Mouse (Mus musculus) limb, embryonic 12.5 days (tissue): Measurements from ENCODE around the gene Fxr2. TPM values are rescaled to one million over a fixed set of nuclear protein-coding genes. Genes with fewer than 3 reads are reported as not detected.

Experiments
- ATAC-seq: fragments of 200-750 bp; cut with Nextera tagmentation; 2 replicates; pipeline ENCODE4 v1.8.0; 2017; ENCODE audit warnings: low read depth, moderate TSS enrichment; ENCODE audit not compliant: insufficient number of reproducible peaks, insufficient read depth, low FRiP score, low TSS enrichment
- H3K27ac ChIP-seq: fragments of 300-500 bp; sonication (generic); 2 replicates; pipeline ENCODE4 v1.5.1; 2016; ENCODE audit warnings: mild to moderate bottlenecking, moderate library complexity
- H3K27me3 ChIP-seq: fragments of 300-500 bp; sonication (generic); 2 replicates; pipeline ENCODE4 v1.6.1; 2016; ENCODE audit warnings: mild to moderate bottlenecking, moderate library complexity
- H3K36me3 ChIP-seq: fragments of 300-500 bp; sonication (generic); 2 replicates; pipeline ENCODE4 v1.6.1; 2016; ENCODE audit warnings: mild to moderate bottlenecking, moderate library complexity
- H3K4me1 ChIP-seq: fragments of 300-500 bp; sonication (generic); replicated peaks from 2 replicates; pipeline ENCODE4 v1.6.1; 2016
- H3K4me2 ChIP-seq: fragments of 300-500 bp; sonication (generic); 2 replicates; pipeline ENCODE4 v1.6.1; 2016; ENCODE audit warnings: mild to moderate bottlenecking, moderate library complexity
- H3K4me3 ChIP-seq: fragments of 300-500 bp; sonication (generic); replicated peaks from 2 replicates; pipeline ENCODE4 v1.5.1; 2016; ENCODE audit warnings: mild to moderate bottlenecking
- H3K9ac ChIP-seq: fragments of 300-500 bp; sonication (generic); replicated peaks from 2 replicates; pipeline ENCODE4 v1.6.1; 2016; ENCODE audit warnings: mild to moderate bottlenecking, moderate library complexity
- H3K9me3 ChIP-seq: fragments of 300-500 bp; sonication (generic); 2 replicates; pipeline ENCODE4 v1.6.1; 2016; ENCODE audit warnings: mild to moderate bottlenecking, moderate library complexity
- WGBS: fragments of 180-500 bp; shearing (Covaris S2); methylation state at CpG from one replicate; pipeline ENCODE4 v1.1.7; 2016; 5-methylcytosine and 5-hydroxymethylcytosine counted together
- polyA plus RNA-seq: library from polyadenylated mRNA; unstranded; fragments of >200 nt; fragmentation: Nextera tagmentation; extraction: Ambion mirVana; gene quantifications from 2 replicates; pipeline ENCODE4 v1.2.1, GENCODE M21; 2016

Gene Fxr2
- polyA plus RNA-seq, 1 experiment from 2014 or later, result 56.0 TPM

DNA sequence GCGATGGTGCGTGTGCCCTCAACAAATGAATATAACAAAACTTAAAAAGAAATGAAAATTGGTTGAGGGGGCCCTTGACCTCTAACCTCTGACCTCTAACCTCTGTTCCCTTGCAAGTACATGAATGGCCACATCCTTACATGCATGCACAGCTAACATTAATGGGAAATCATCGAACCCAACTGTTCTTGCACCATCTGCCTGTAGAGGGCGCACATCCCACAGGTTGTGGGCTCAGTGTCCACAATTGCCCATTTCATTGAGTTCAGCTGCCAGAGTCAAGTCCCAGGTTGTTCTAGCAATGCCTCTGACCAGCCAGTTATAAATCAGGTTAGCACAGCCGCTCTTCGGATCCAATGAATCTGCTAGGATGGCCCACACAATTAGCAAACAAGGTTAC, 4.5 kb upstream of the Fxr2 start:
- H3K9ac ChIP-seq, result no peak overlapping the region
- no peaks in the 10 kb centered on the region for H3K27me3 ChIP-seq
- H3K4me2 ChIP-seq, result no peak overlapping the region
- WGBS, result 39% methylated on average over 6 of the region's 6 CpGs
- no peak for ATAC-seq
- H3K9me3 ChIP-seq, result no peaks in the 10 kb centered on the region
- H3K4me3 ChIP-seq, result no peak overlapping the region
- H3K27ac ChIP-seq, result no peak overlapping the region
- H3K4me1 ChIP-seq, result no peaks in the 10 kb centered on the region
- H3K36me3 ChIP-seq, result 0 out of 2 replicates have a peak, but pooled peaks cover 3% of the 10 kb centered on the region

- no peak overlapping the region for H3K4me2 ChIP-seq
- H3K27me3 ChIP-seq, result no peaks in the 10 kb centered on the region
- H3K36me3 ChIP-seq, result peaks cover 2% of the 10 kb centered on the region; the same call in 1 of the 2 replicates
- H3K27ac ChIP-seq, result no peak overlapping the region
- no peaks in the 10 kb centered on the region for H3K9me3 ChIP-seq
- H3K9ac ChIP-seq, result no peak overlapping the region
- H3K4me1 ChIP-seq, result peaks cover 10% of the 10 kb centered on the region
- ATAC-seq, result no peak
- WGBS, result 70% methylated on average over 1 of the region's 1 CpGs
- no peak overlapping the region for H3K4me3 ChIP-seq
Observed at GRCm38 (mm10) chr11:69629802-69630201, 3.0 kb upstream of the Fxr2 start.

GRCm38 (mm10) chr11:69633128-69633866, 507 bp downstream of the Fxr2 start:
- Histone ChIP-seq H3K4me2 (peak overlapping the region; percentile 83), H3K27me3 (no peaks in the 10 kb centered on the region), H3K27ac (peak overlapping the region; percentile 97), H3K4me3 (peak overlapping the region; percentile 99), H3K4me1 (peaks cover 22% of the 10 kb centered on the region), H3K36me3 (peaks cover 24% of the 10 kb centered on the region), H3K9me3 (no peaks in the 10 kb centered on the region), H3K9ac (peak overlapping the region; percentile 99)
- WGBS, result under 1% methylated on average over 36 of the region's 50 CpGs
- ATAC-seq, result peak; percentile 18; the same call in 1 of the 2 replicates

DNA sequence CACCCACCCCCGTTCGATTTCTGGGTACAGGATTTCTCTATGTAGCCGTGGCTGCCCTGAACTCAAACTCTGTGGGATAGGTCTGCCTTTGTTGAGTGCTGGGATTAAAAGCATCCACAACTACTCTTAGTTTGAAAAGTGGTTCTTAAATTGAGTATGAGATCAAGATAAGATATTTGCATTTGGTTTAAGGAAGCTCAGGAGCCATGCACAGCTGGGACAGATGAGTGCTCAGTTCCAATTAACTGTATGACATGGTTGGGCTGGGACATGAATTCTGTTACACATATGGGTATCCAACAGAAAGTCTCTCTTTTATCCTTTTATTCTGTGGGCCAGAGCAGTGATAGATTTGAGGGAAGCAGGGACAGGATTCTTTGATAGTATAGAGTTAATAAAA, 2.7 kb downstream of the Fxr2 start:
- Histone ChIP-seq H3K27ac (no peak overlapping the region), H3K27me3 (no peaks in the 10 kb centered on the region), H3K4me3 (no peak overlapping the region), H3K4me2 (peak overlapping the region; percentile 83), H3K36me3 (peaks cover 41% of the 10 kb centered on the region), H3K4me1 (peaks cover 22% of the 10 kb centered on the region), H3K9ac (no peak overlapping the region), H3K9me3 (no peaks in the 10 kb centered on the region)
- no peak for ATAC-seq
- 87% methylated on average over 3 of the region's 3 CpGs for WGBS

DNA sequence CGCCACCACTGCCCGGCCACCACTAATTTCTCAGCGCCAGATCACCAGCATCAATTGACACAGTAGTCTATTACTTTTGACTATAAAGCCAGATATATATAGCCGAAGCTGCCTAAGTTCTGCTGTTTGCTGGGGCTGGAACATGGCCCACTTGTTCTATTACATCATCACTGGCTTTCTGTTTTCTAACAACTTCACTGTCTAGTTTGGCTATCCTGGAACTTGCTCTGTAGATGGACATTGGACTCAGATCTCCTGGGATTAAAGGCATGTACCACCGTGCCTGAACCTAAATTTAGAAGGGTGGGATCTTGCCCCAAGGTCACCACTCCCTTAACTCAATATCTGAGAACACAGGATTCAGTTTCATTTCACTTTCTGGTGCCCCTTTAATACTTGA, 13.1 kb downstream of the Fxr2 start:
- Histone ChIP-seq H3K4me1 (no peaks in the 10 kb centered on the region), H3K9me3 (no peaks in the 10 kb centered on the region), H3K27me3 (no peaks in the 10 kb centered on the region), H3K27ac (no peak overlapping the region), H3K9ac (no peak overlapping the region), H3K4me2 (no peak overlapping the region), H3K4me3 (no peak overlapping the region), H3K36me3 (peaks cover 99% of the 10 kb centered on the region)
- ATAC-seq, result no peak
- WGBS, result 93% methylated on average over 5 of the region's 5 CpGs

- H3K27ac ChIP-seq, result peak overlapping the region; percentile 45; the same call in 1 of the 2 replicates
- no peak for ATAC-seq
- no peak overlapping the region for H3K9ac ChIP-seq
Observed at GRCm38 (mm10) chr11:69653399-69653798, 20.6 kb downstream of the Fxr2 start.

DNA sequence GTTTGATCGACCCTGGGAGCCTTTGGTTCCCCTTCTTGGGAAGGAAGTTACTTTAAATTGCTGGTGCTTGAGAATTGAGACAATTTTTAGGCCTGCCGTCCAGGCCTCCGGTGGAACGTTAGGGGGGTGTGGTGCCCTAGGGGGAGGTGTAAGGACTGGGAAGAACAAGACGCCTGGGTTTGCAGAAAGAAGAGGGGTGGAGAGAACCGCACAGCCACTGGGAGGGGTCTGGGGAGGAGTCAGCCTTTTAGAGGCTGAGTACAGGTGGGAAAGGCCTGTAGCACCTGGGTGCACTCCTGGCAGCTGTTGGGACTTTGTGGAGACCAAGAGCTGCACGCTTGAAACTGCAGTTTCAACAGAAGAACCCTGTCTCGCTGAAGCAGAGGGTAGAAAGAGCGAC, 22.0 kb downstream of the Fxr2 start:
- peak overlapping the region; percentile 73 for H3K27ac ChIP-seq
- H3K4me1 ChIP-seq, result peaks cover 28% of the 10 kb centered on the region
- peaks cover 83% of the 10 kb centered on the region for H3K36me3 ChIP-seq
- H3K4me3 ChIP-seq, result no peak overlapping the region
- ATAC-seq, result no peak
- no peaks in the 10 kb centered on the region for H3K9me3 ChIP-seq
- H3K9ac ChIP-seq, result no peak overlapping the region
- H3K27me3 ChIP-seq, result no peaks in the 10 kb centered on the region
- H3K4me2 ChIP-seq, result no peak overlapping the region
- 32% methylated on average over 9 of the region's 9 CpGs for WGBS

More at GRCm38 (mm10) chr11:69653399-69653798, 20.6 kb downstream of the Fxr2 start:
- Histone ChIP-seq H3K4me1 (peaks cover 28% of the 10 kb centered on the region), H3K4me3 (no peak overlapping the region), H3K9me3 (no peaks in the 10 kb centered on the region), H3K4me2 (no peak overlapping the region), H3K27me3 (no peaks in the 10 kb centered on the region), H3K36me3 (peaks cover 85% of the 10 kb centered on the region)
- WGBS, result 71% methylated on average over 5 of the region's 5 CpGs

DNA sequence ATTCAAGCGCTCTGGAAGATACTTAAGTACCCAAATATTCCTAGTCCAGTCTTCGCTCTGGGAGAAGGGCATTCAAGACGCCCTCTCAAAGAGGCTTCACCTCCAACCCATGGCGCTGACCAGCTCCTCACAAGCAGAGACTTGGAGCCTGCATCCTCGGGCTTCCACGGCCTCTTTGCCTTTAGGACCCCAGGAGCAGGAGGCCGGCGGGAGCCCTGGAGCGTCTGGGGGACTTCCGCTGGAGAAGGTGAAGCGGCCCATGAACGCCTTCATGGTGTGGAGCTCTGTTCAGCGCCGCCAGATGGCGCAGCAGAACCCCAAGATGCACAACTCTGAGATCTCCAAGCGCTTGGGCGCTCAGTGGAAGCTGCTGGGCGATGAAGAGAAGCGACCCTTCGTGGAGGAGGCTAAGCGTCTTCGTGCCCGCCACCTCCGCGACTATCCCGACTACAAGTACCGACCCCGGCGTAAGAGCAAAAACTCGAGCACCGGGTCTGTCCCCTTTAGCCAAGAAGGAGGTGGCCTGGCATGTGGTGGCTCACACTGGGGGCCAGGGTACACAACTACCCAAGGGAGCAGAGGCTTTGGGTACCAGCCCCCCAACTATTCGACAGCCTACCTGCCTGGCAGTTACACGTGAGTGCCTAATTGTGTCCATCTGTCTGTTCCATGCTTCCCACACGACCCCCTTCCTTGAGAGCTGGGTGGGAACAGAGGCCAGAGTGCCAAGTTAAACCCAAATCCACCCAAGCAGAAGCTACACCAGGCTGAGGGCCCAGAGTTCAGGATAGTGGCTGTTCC, 22.7 kb downstream of the Fxr2 start, which contains the start of gene Sox15:
Gene Sox15, plus strand, starts transcription at position 51 of the 801 bp plus-strand sequence.
- Histone ChIP-seq H3K27ac (peak within 1 kb of the TSS; percentile 73), H3K4me3 (no peak within 1 kb of the TSS), H3K9ac (no peak within 1 kb of the TSS), H3K4me1 (peaks cover 28% of the 10 kb centered on the region), H3K9me3 (no peaks in the 10 kb centered on the region), H3K4me2 (peak within 1 kb of the TSS; percentile 20), H3K36me3 (peaks cover 76% of the 10 kb centered on the region), H3K27me3 (no peaks in the 10 kb centered on the region)
- 20% methylated on average over 34 of the region's 34 CpGs for WGBS
- peak; percentile 57; the same call in 1 of the 2 replicates for ATAC-seq

DNA sequence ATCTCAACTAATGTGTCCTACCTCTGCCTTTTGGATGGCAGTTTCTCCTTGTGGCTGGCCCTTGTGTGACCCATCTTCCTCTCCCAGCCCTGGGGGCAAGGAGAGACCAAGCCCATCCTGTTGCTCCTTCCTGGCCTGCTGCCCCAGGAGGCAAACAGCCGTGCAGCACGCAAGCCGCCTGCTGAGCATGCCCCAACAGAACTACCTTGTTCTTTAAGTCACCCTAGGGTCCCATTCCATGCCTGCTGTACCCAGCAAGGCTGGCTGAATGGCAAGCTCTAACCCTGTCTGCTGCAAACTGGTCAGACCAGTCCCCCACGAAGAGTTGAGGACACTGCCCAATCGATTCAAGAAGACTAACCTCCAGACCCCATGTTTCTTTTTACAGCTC, 23.3 kb downstream of the Fxr2 start:
- Histone ChIP-seq H3K27me3 (no peaks in the 10 kb centered on the region), H3K4me2 (no peak overlapping the region), H3K4me1 (peaks cover 30% of the 10 kb centered on the region), H3K36me3 (peaks cover 70% of the 10 kb centered on the region), H3K27ac (no peak overlapping the region), H3K9ac (no peak overlapping the region), H3K4me3 (no peak overlapping the region), H3K9me3 (no peaks in the 10 kb centered on the region)
- ATAC-seq, result no peak
- WGBS, result 77% methylated on average over 5 of the region's 5 CpGs

DNA sequence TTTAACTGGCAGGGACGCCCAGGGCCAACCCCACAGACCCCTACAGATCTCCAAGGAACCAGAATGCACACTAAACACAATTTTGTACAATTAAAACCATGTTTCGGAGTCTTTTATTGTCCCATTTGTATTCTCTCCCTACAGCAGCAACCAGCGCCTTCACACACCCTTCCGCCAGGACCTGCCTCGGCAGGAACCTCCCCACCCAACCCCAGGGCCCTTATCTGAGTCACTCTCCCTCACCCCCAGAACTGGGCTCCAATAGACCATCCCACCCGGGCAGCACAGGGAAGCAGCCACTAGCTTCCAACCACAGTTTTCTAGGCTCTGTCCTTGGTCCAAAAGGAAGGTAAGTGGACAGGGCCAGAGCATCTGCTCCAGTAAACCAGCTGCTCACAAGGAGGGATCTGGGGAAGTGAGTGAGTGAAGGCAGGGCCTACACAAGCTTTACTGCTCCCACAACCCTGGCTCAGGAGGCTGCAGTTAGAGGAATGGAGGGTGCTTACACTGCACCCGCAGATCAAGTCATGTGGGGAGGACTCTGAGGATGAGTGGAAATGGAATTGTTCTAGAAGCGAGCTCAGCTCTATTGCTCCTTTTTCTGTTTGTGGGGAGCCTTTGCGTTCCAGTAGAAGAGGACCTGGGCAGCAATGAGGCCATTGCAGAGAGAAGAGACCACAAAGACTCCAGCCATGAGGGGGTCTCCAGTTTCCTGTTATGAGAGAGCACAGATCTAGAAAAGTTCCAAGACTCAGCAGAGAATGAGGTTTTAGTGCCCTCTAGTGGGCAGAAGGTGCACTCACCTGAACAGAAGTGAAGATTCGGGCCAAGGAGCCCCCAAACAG, 24.0 kb downstream of the Fxr2 start:
- Histone ChIP-seq H3K9ac (0 out of 2 replicates have a peak overlapping the region, but pooled peaks have one; percentile 23), H3K36me3 (peaks cover 62% of the 10 kb centered on the region), H3K4me2 (no peak overlapping the region), H3K27ac (peak overlapping the region; percentile 35; the same call in 1 of the 2 replicates), H3K9me3 (no peaks in the 10 kb centered on the region), H3K4me1 (peaks cover 37% of the 10 kb centered on the region), H3K4me3 (no peak overlapping the region), H3K27me3 (no peaks in the 10 kb centered on the region)
- 77% methylated on average over 10 of the region's 10 CpGs for WGBS
- no peak for ATAC-seq
